Mouse (Mus musculus): ENCODE data around the gene Klhl3. TPM values are rescaled to one million over a fixed set of nuclear protein-coding genes. Genes with fewer than 3 reads are reported as not detected.

Gene Klhl3
- total and polyA plus RNA-seq, 2 experiments from 2014 or later, result 12.2 to 12.6 TPM

DNA sequence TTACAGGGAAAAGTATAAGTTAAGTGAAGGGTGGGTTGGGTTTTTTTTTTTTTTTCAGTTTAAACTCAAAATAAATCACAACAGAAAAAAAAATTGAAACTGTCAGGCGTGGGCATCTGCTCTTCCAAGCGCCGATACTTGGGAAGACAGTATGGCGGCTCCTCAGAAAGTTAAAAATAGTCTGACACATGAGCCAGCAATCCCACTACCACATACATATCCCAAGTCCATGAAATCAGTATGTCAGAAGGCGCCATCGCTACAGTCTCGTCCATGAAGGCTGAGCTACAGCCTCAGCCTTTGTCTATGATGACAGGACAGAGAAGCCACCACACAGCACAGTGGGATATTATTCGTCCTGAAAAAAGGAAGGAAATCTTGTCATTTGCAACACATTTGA is 86.3 kb downstream of the Klhl3 start:
- no peak overlapping the region for H3K4me2 ChIP-seq (ENCODE audit: low read depth)
- H3K4me3 ChIP-seq (ENCODE audit: low read depth, low read length), result no peak overlapping the region
- H3K9me3 ChIP-seq (ENCODE audit: low read length), result no peaks in the 10 kb centered on the region
- ATAC-seq, result peak; percentile 66
- peaks cover 19% of the 10 kb centered on the region; the same call in 1 of the 2 replicates for H3K4me1 ChIP-seq (ENCODE audit: insufficient read depth)
- H3K27me3 ChIP-seq (ENCODE audit: insufficient read depth, low read length), result no peaks in the 10 kb centered on the region
- no peak overlapping the region for H3K9ac ChIP-seq
- peak; percentile 68 for DNase-seq
- no peak for TF ChIP-seq CTCF (IDR thresholded peaks at IDR 0.05; ENCODE audit: low read depth)
- no peaks in the 10 kb centered on the region for H3K36me3 ChIP-seq (ENCODE audit: insufficient read depth)
- H3K27ac ChIP-seq (ENCODE audit: low read depth, low read length), result peak overlapping the region; percentile 77
- WGBS, result 60% methylated on average over 8 of the region's 8 CpGs

- ATAC-seq (no peak), DNase-seq (no peak)
- Histone ChIP-seq H3K27ac (ENCODE audit: low read depth, low read length) (no peak overlapping the region), H3K27me3 (ENCODE audit: insufficient read depth, low read length) (no peaks in the 10 kb centered on the region), H3K4me2 (ENCODE audit: low read depth) (no peak overlapping the region), H3K9ac (no peak overlapping the region), H3K36me3 (ENCODE audit: insufficient read depth) (no peaks in the 10 kb centered on the region), H3K4me3 (ENCODE audit: low read depth, low read length) (no peak overlapping the region), H3K4me1 (ENCODE audit: insufficient read depth) (peaks cover 19% of the 10 kb centered on the region; the same call in 1 of the 2 replicates), H3K9me3 (ENCODE audit: low read length) (no peaks in the 10 kb centered on the region)
- WGBS, result 83% methylated on average over 16 of the region's 16 CpGs
- no peak for TF ChIP-seq CTCF (IDR thresholded peaks at IDR 0.05; ENCODE audit: low read depth)
These were observed 87.5 kb downstream of the Klhl3 start for GRCm38 (mm10) chr13:58025701-58026414.

DNA sequence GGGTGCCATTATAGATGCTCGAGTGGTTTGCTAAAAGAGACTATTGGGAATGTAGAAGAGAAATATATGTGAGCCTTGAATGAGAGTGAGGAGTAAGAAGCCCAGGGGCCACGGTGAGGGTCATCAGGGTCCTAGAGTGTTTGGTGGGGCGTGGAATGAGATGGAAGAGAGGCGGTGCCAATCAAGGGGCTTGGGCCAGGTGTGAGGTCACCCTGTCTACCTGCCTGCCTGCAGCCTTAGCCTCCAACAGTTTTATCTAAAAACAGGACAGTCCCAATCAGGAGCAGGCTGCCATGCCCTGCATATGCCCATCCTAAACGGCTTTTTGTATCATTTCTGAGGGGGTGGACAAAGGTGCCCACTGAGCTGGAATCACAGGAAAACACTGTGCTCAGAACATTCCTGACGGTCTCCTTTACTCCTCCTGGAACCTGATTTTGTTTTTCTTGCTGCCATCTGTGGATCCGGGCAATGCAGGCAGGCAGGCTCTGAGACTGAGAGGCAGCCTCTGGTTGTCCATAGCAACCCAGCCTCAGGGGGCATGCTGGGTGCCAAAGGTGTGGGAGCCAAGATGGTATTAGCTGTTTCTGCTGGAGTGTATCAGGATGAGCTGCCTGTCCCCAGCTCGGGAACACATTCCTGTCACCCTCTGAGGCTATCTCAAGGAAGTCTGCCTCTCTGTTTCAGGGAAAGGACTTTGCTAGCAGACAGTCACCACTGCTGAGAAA is 89.5 kb downstream of the Klhl3 start:
- peak; percentile 69 for DNase-seq
- peaks cover 19% of the 10 kb centered on the region; the same call in 1 of the 2 replicates for H3K4me1 ChIP-seq (ENCODE audit: insufficient read depth)
- H3K4me3 ChIP-seq (ENCODE audit: low read depth, low read length), result no peak overlapping the region
- no peaks in the 10 kb centered on the region for H3K9me3 ChIP-seq (ENCODE audit: low read length)
- no peak overlapping the region for H3K4me2 ChIP-seq (ENCODE audit: low read depth)
- no peaks in the 10 kb centered on the region for H3K27me3 ChIP-seq (ENCODE audit: insufficient read depth, low read length)
- WGBS, result 52% methylated on average over 8 of the region's 8 CpGs
- peak; percentile 74 for ATAC-seq
- H3K9ac ChIP-seq, result peak overlapping the region; percentile 6; the same call in 1 of the 2 replicates
- peak overlapping the region; percentile 57 for H3K27ac ChIP-seq (ENCODE audit: low read depth, low read length)
- H3K36me3 ChIP-seq (ENCODE audit: insufficient read depth), result 0 out of 2 replicates have a peak, but pooled peaks cover under 1% of the 10 kb centered on the region
- TF ChIP-seq CTCF (IDR thresholded peaks at IDR 0.05; ENCODE audit: low read depth), result 0 out of 2 replicates have a peak, but pooled peaks have one; percentile 18

- Histone ChIP-seq H3K36me3 (ENCODE audit: insufficient read depth) (peaks cover 7% of the 10 kb centered on the region; the same call in 1 of the 2 replicates), H3K4me2 (ENCODE audit: low read depth) (no peak overlapping the region), H3K9me3 (ENCODE audit: low read length) (no peaks in the 10 kb centered on the region), H3K27me3 (ENCODE audit: insufficient read depth, low read length) (no peaks in the 10 kb centered on the region), H3K9ac (no peak overlapping the region), H3K27ac (ENCODE audit: low read depth, low read length) (no peak overlapping the region), H3K4me1 (ENCODE audit: insufficient read depth) (peaks cover 19% of the 10 kb centered on the region; the same call in 1 of the 2 replicates), H3K4me3 (ENCODE audit: low read depth, low read length) (no peak overlapping the region)
- TF ChIP-seq CTCF (IDR thresholded peaks at IDR 0.05; ENCODE audit: low read depth), result no peak
- WGBS, result 88% methylated on average over 9 of the region's 9 CpGs
- no peak for ATAC-seq
- no peak for DNase-seq
These were observed 90.3 kb downstream of the Klhl3 start for GRCm38 (mm10) chr13:58023001-58023560.

DNA sequence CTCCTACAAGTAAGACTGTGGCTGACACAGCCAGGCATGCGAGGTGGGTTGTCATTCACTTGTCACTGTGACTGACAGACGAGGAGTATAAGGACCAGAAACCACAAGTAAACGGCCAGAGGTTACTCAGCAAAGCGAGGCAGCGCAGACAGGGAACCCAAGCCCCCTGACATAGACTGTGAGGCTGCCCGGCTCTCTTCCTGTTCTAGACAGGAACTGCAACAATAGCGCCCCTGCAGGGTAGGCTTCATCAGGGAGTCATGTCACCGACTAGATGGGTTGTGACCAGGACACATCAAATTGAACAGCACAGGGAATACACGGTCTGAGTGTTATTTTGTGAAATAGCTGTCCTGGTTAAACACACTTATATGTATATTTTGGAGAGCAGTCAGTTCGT is 93.0 kb downstream of the Klhl3 start:
- no peak overlapping the region for H3K9ac ChIP-seq
- TF ChIP-seq CTCF (IDR thresholded peaks at IDR 0.05; ENCODE audit: low read depth), result no peak
- no peak overlapping the region for H3K4me3 ChIP-seq (ENCODE audit: low read depth, low read length)
- no peaks in the 10 kb centered on the region for H3K9me3 ChIP-seq (ENCODE audit: low read length)
- no peak overlapping the region for H3K27ac ChIP-seq (ENCODE audit: low read depth, low read length)
- peaks cover 16% of the 10 kb centered on the region; the same call in 1 of the 2 replicates for H3K4me1 ChIP-seq (ENCODE audit: insufficient read depth)
- WGBS, result 80% methylated on average over 10 of the region's 10 CpGs
- no peaks in the 10 kb centered on the region for H3K27me3 ChIP-seq (ENCODE audit: insufficient read depth, low read length)
- no peak for ATAC-seq
- no peak for DNase-seq
- no peak overlapping the region for H3K4me2 ChIP-seq (ENCODE audit: low read depth)
- H3K36me3 ChIP-seq (ENCODE audit: insufficient read depth), result peaks cover 9% of the 10 kb centered on the region; the same call in 1 of the 2 replicates

- Histone ChIP-seq H3K4me3 (ENCODE audit: low read depth, low read length) (no peak overlapping the region), H3K9ac (no peak overlapping the region), H3K4me2 (ENCODE audit: low read depth) (no peak overlapping the region), H3K27ac (ENCODE audit: low read depth, low read length) (no peak overlapping the region), H3K4me1 (ENCODE audit: insufficient read depth) (no peaks in the 10 kb centered on the region), H3K36me3 (ENCODE audit: insufficient read depth) (peaks cover 9% of the 10 kb centered on the region; the same call in 1 of the 2 replicates), H3K9me3 (ENCODE audit: low read length) (no peaks in the 10 kb centered on the region), H3K27me3 (ENCODE audit: insufficient read depth, low read length) (no peaks in the 10 kb centered on the region)
- no peak for DNase-seq
- ATAC-seq, result peak; percentile 16; the same call in 1 of the 2 replicates
- WGBS, result 68% methylated on average over 6 of the region's 6 CpGs
- TF ChIP-seq CTCF (IDR thresholded peaks at IDR 0.05; ENCODE audit: low read depth), result 0 out of 2 replicates have a peak, but pooled peaks have one; percentile 24
These were observed 96.1 kb downstream of the Klhl3 start for GRCm38 (mm10) chr13:58017298-58017697.
